Comparison of ENCODE assay signal across 16 mouse cellular contexts in genomic region chr10:70936008-70936407, GRCm38 (mm10).
"Had no signal": no experiment of that assay in that cellular context is flagged by ENCODE, and none has a peak within 500 bp of the region (broad histone marks: within the 10 kb centered on the region; RNA-seq: fewer than 3 reads in every experiment).

No protein-coding gene starts in this region.

- H3K27ac ChIP-seq: neural tube, embryonic 13.5 days; neural tube, embryonic 15.5 days; stomach, embryonic 15.5 days; stomach, postnatal 0 days had no signal

- DNase-seq: retina, postnatal 1 day; right cerebral cortex, adult 18-20 months; right cerebral cortex, postnatal 14 days; right cerebral cortex, postnatal 25 days; right cerebral cortex, postnatal 4 days; spleen, adult 18-20 months; thymus, adult 18-20 months; thymus, adult 2 months; thymus, postnatal 14 days; thymus, postnatal 25 days; thymus, postnatal 36 days; thymus, postnatal 4 days had no signal

- H3K27me3 ChIP-seq: neural tube, embryonic 13.5 days; neural tube, embryonic 15.5 days; stomach, embryonic 15.5 days had no signal

- H3K4me3 ChIP-seq: neural tube, embryonic 13.5 days; neural tube, embryonic 15.5 days; stomach, embryonic 15.5 days had no signal

- H3K9me3 ChIP-seq: neural tube, embryonic 13.5 days; neural tube, embryonic 15.5 days; stomach, embryonic 15.5 days had no signal
